Mouse (Mus musculus) ES-E14 (cell line): ENCODE results near the gene Dlg4. TPM values are rescaled to one million over a fixed set of nuclear protein-coding genes. Genes with fewer than 3 reads are reported as not detected.

Source experiments
- DNase-seq: peaks from one replicate; pipeline ENCODE4 v3.0.0-alpha.2; 2013; ENCODE audit warnings: low read depth, low spot score
- H3K27ac ChIP-seq: 2 replicates; pipeline ENCODE4 v1.5.1; 2012; ENCODE audit warnings: low read depth, mild to moderate bottlenecking, low read length, moderate library complexity, mixed read lengths; ENCODE audit not compliant: poor library complexity, insufficient read depth, severe bottlenecking
- H3K36me3 ChIP-seq: 2 replicates; pipeline ENCODE4 v1.6.1; 2012; ENCODE audit warnings: mild to moderate bottlenecking, low read length, moderate library complexity, mixed read lengths; ENCODE audit not compliant: control insufficient read depth, poor library complexity, insufficient read depth, severe bottlenecking
- H3K4me1 ChIP-seq, 2 experiments: fragments of 150-350 bp in 1 of 2; sonication (generic) in 1 of 2; 2 replicates each; pipeline ENCODE4 v1.6.1; 2012; ENCODE audit warnings: low read length in 2 of 2, mild to moderate bottlenecking in 1 of 2, mixed read lengths in 1 of 2; ENCODE audit not compliant: control insufficient read depth in 2 of 2, insufficient read depth in 2 of 2, poor library complexity in 1 of 2
- H3K4me3 ChIP-seq, 2 experiments: fragments of 150-350 bp in 1 of 2; sonication (generic) in 1 of 2; 2 replicates each; pipeline ENCODE4 v1.5.1; 2012; ENCODE audit warnings: low read length in 2 of 2, low read depth in 1 of 2, mild to moderate bottlenecking in 1 of 2, mixed read lengths in 1 of 2; ENCODE audit not compliant: insufficient read depth in 1 of 2, poor library complexity in 1 of 2, severe bottlenecking in 1 of 2
- H3K9ac ChIP-seq: 2 replicates; pipeline ENCODE4 v1.6.1; 2012; ENCODE audit warnings: low read depth, mild to moderate bottlenecking, low read length, mixed read lengths; ENCODE audit not compliant: poor library complexity, insufficient read depth, severe bottlenecking
- H3K9me3 ChIP-seq: fragments of 150-350 bp; sonication (generic); 2 replicates; pipeline ENCODE4 v1.6.1; 2012; ENCODE audit warnings: low read depth, mild to moderate bottlenecking, low read length; ENCODE audit not compliant: control insufficient read depth, insufficient read depth
- CHD2 ChIP-seq: IDR thresholded peaks from 2 replicates; pipeline ENCODE4 v1.6.1; 2014; ENCODE audit warnings: mild to moderate bottlenecking, low read depth, low read length, inconsistent platforms
- HCFC1 ChIP-seq: IDR thresholded peaks from 2 replicates; pipeline ENCODE4 v1.6.1; 2012; ENCODE audit warnings: low read length, inconsistent platforms, borderline replicate concordance; ENCODE audit not compliant: insufficient read depth
- MAFK ChIP-seq: IDR thresholded peaks from 2 replicates; pipeline ENCODE4 v1.6.1; 2014; ENCODE audit warnings: mild to moderate bottlenecking, low read depth, low read length, inconsistent platforms; ENCODE audit not compliant: insufficient read depth
- ZC3H11A ChIP-seq: IDR thresholded peaks from 2 replicates; pipeline ENCODE4 v1.6.1; 2012; ENCODE audit warnings: low read depth, mild to moderate bottlenecking, inconsistent platforms, low read length, borderline replicate concordance
- ZNF384 ChIP-seq: IDR thresholded peaks from 2 replicates; pipeline ENCODE4 v1.6.1; 2012; ENCODE audit warnings: low read depth, low read length, inconsistent platforms
- in situ Hi-C, 2 experiments: fragments of 600-800 bp; cut with MboI; formaldehyde crosslinking; loops; one replicate each; pipeline ENCODE4 v1.15.1; 2025; ENCODE audit warnings: low sequenced_read_pairs in 2 of 2, inconsistent platforms in 1 of 2; ENCODE audit not compliant: unreplicated experiment in 2 of 2
- total RNA-seq: library from RNA; depleted of rRNA; stranded (reverse); fragments of 300-350 nt; gene quantifications from 2 replicates; pipeline ENCODE4 v1.2.3, GENCODE M21; 2012

Dlg4 gene
- total RNA-seq, 1 experiment, result 11.4 TPM

GRCm38 (mm10) chr11:70012931-70013330, 3.8 kb upstream of the Dlg4 start:
- Histone ChIP-seq H3K4me1 (peaks cover 0 to 10% of the 10 kb centered on the region in 2 experiments; a peak in 1 of 4 replicates), H3K36me3 (peaks cover 45% of the 10 kb centered on the region), H3K4me3 (no peak overlapping the region), H3K27ac (no peak overlapping the region), H3K9me3 (no peaks in the 10 kb centered on the region), H3K9ac (no peak overlapping the region)
- in situ Hi-C loops, result no loop called here
- no peak for TF ChIP-seq ZC3H11A
- TF ChIP-seq ZNF384, result no peak
- no peak for TF ChIP-seq MAFK
- no peak for TF ChIP-seq CHD2
- no peak for TF ChIP-seq HCFC1
- DNase-seq, result no peak

GRCm38 (mm10) chr11:70013408-70013807, 3.3 kb upstream of the Dlg4 start:
- no peak for TF ChIP-seq ZC3H11A
- TF ChIP-seq CHD2, result no peak
- no peak for TF ChIP-seq HCFC1
- no peak for TF ChIP-seq ZNF384
- TF ChIP-seq MAFK, result no peak
- in situ Hi-C loops, result no loop called here
- H3K4me3 ChIP-seq, result no peak overlapping the region
- H3K9me3 ChIP-seq, result no peaks in the 10 kb centered on the region
- no peak overlapping the region for H3K9ac ChIP-seq
- H3K27ac ChIP-seq, result no peak overlapping the region
- peaks cover 0 to 10% of the 10 kb centered on the region in 2 experiments; a peak in 1 of 4 replicates for H3K4me1 ChIP-seq
- peaks cover 40% of the 10 kb centered on the region for H3K36me3 ChIP-seq
- DNase-seq, result no peak

- H3K27ac ChIP-seq, result no peak overlapping the region
- H3K36me3 ChIP-seq, result peaks cover 33% of the 10 kb centered on the region
- peaks cover 0 to 12% of the 10 kb centered on the region in 2 experiments; a peak in 1 of 4 replicates for H3K4me1 ChIP-seq
- H3K4me3 ChIP-seq, result no peak overlapping the region
- TF ChIP-seq MAFK (no peak), HCFC1 (no peak), ZNF384 (no peak), CHD2 (no peak), ZC3H11A (no peak)
- H3K9me3 ChIP-seq, result no peaks in the 10 kb centered on the region
- H3K9ac ChIP-seq, result no peak overlapping the region
- in situ Hi-C loops, result no loop called here
- DNase-seq, result no peak
These were observed 2.7 kb upstream of the Dlg4 start for GRCm38 (mm10) chr11:70014051-70014450.

- peak within 1 kb of the TSS; percentile 66 to 77 for H3K4me3 ChIP-seq
- DNase-seq, result no peak
- in situ Hi-C loops, result no loop called here
- H3K9ac ChIP-seq, result peak within 1 kb of the TSS; percentile 81
- H3K4me1 ChIP-seq, result peaks cover 0 to 17% of the 10 kb centered on the region in 2 experiments; a peak in 1 of 4 replicates
- TF ChIP-seq HCFC1, result peak; percentile 88
- TF ChIP-seq ZC3H11A, result no peak
- TF ChIP-seq MAFK, result no peak
- no peak for TF ChIP-seq ZNF384
- TF ChIP-seq CHD2, result no peak
- peaks cover 28% of the 10 kb centered on the region for H3K36me3 ChIP-seq
- H3K27ac ChIP-seq, result no peak within 1 kb of the TSS
- no peaks in the 10 kb centered on the region for H3K9me3 ChIP-seq
These were observed 1.7 kb upstream of the Dlg4 start, which contains the start of gene Acadvl for GRCm38 (mm10) chr11:70014880-70015558. TSS of gene Acadvl (minus strand) at chr11:70015411.
